Mouse (Mus musculus) spleen, adult 12 weeks (tissue): ENCODE measurements around the gene Bfsp2.
"Not testable (repeated sequence)": the region's sequence is repeated elsewhere in the genome, so short reads cannot be mapped to it uniquely, and the experiment has no call there.

Source experiments
- DNase-seq: peaks from one replicate; pipeline ENCODE4 v3.0.0; 2022; ENCODE audit warnings: low spot score

The Bfsp2 gene

GRCm38 (mm10) chr9:103430431-103431220 lies 49.6 kb downstream of the Bfsp2 start:
- no peak for DNase-seq

DNA sequence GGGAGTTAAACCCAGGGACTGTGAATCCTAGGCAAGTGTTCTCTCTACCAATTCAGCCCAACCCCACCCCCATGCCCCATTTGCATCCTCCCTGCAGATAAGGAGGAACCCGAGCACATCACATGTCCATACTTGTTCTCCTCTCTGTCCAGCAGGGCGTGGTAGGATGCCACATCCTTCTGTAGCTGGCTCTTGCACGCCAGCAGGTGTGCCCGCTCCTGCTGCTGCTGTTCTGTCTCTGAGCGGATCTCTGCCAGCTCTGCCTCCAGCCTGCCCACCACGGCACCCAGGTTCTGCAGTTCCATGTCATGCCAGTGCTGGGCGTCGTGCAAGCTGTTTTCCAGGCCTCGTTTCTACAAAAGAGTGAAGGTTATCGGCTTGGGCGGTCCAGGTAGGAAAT lies 53.8 kb downstream of the Bfsp2 start:
- no peak for DNase-seq

- peak; percentile 31 for DNase-seq
Observed at GRCm38 (mm10) chr9:103424869-103425268, 55.4 kb downstream of the Bfsp2 start.

DNA sequence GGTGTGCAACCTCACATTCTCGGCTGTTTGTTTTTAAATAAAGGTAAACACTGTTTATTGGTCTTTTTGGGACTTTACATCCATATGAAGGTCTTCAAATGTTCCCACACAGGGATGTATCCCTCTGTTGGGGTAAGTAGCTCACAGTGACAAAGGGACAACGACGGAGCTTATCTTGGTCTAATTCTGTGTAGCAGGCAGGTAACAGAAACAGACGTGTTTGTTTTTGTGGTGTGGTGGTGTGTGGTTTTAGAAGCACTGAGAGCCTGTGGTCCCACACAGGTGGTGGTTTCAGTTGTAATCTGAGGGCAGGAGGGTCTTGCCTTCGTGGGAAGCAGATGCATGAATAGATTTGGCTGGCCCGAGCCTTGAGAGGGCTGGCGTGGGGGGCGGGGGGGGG lies 56.3 kb downstream of the Bfsp2 start:
- DNase-seq: no peak

GRCm38 (mm10) chr9:103423384-103423783 lies 56.8 kb downstream of the Bfsp2 start:
- no peak for DNase-seq

- DNase-seq: no peak
Observed at GRCm38 (mm10) chr9:103422847-103423246, 57.4 kb downstream of the Bfsp2 start.

DNA sequence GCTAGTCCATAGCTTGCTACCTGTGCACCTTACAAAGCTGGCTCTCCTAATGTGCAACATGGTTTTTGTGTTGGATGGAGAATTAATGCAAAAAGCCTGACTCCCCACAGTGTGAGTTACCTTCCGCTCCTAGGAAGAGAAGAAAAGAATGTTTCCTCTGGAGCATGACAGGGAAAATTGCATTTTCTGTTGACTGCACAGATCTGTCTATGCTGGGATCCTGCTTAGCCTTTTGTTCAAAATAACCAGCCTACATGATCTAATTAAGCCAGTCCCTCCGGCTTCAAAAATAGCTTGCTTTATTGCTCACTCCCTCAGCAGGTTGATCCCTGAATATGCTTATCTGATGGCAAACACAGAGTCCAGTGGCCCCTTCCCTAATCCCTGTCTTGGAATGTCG lies 59.4 kb downstream of the Bfsp2 start:
- no peak for DNase-seq

- DNase-seq: no peak
Observed at GRCm38 (mm10) chr9:103418786-103419185, 61.4 kb downstream of the Bfsp2 start.

DNA sequence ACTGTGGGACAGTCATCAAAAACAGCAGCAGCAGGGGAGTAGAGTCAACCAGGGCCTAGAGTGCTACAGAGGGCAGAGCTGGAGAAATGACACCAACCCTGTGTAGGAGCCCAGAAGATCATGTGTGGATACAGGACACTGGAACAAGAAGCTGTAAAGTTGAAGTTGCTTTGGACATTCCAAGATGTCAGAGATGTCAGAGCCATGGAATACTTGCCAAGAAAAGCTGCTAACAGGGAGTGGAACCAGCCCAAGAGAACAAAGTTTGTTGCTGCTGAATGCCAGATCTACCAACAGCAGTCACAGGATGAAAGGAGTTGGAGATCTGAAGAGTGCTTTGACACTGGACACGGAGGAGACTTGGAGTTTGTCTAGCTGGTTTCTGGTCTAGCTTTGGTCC lies 62.0 kb downstream of the Bfsp2 start:
- DNase-seq: not testable (repeated sequence)

DNA sequence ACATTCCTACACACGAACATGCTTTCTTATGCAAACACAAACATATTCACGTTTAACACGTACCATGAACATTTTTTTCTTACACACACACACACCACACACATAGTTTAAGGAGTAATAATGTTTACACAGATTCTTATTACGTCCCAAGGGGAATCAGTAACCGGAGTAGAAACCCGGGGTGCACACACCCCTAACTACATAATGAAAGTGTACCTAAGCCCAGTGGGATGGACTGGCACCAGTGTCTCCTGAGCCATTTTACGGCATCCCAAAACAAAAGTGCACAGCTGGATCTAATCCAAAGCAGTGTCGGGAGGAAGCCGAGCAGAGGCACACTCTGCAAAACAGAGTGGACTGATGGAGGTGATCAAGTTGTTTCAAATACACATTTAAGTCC lies 66.8 kb downstream of the Bfsp2 start:
- DNase-seq: no peak

- no peak for DNase-seq
Observed at GRCm38 (mm10) chr9:103409119-103409518, 71.1 kb downstream of the Bfsp2 start.

DNA sequence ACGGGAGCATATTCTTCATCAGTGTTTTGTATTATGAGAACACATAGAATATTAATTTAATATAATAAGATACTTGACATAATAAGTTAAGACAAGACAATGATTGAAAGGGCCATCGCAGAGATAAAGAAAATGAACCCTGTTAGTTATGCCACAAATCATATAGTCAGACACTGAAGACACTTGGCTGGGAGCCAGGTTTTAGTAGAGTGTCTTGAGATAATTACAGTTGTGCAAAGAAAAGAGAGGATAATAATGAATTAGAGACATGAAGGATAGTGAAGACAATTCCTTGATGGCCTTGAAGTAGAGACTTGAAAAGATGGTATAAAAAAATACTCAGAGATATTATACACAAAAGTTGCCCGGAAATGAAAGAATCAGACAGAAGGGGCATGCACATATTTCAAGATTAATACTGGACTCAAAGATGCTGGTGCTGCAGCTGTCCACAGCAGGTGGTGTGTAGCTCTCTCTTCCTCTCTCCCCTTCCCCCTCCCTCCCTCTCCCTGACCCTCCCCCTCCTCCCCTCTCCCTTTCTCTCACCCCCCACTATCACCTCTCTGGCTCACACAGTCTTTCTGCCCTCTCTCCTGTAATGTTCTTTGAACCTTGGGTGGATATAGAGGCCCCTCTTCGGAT lies 72.0 kb downstream of the Bfsp2 start:
- no peak for DNase-seq

- DNase-seq: no peak
Observed at GRCm38 (mm10) chr9:103403331-103403973, 76.8 kb downstream of the Bfsp2 start.

DNA sequence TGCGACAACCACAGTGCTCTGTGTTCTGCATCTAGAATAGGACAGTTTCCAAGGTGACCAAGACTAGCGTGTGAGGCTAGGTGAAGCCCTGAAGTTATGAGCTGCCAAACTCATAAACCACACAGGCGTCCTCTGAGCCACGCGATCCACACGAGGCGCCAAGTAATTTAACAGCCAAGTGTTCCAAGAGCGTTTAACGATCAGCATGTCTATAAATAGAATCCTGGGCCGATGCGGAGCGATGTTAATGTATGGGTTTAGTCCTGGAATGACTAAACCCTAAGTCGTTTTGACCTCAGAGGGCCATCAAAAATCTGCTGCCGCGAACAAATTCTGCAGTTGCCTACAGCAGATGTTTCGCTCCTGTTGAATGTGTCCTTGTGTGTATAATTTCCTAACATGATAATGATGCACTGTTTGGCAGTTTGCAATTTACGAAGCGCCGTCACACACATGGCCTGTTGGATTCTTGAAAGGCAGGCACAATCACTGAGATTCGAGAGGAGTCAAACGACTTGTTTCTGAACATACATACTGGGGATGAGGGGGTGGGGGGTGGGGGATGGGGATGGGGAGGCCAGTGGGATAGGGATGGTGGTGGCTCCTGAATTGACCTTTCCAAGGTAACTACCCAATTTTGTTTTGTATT lies 81.6 kb downstream of the Bfsp2 start:
- DNase-seq: no peak

GRCm38 (mm10) chr9:103393256-103393655 lies 87.0 kb downstream of the Bfsp2 start:
- no peak for DNase-seq

GRCm38 (mm10) chr9:103391796-103392372 lies 88.3 kb downstream of the Bfsp2 start:
- DNase-seq: no peak

DNA sequence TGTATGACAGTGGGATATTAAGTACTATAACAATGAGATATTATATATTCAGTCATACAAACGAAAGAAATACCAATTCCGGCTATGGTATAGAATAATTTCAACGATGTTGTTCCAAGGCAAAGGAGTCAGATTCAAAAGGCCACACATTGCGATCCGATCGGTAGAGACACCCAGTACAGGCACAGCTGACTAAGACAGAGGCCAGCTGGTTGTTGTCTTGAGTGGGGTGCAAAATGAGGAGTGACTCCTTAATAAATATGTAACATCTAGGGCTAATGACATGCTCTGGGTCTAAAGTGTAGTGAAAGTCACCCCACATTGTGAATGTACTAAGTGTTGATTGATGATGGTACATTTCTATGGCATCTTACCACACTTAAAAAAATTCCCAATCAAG lies 91.0 kb downstream of the Bfsp2 start:
- no peak for DNase-seq

DNA sequence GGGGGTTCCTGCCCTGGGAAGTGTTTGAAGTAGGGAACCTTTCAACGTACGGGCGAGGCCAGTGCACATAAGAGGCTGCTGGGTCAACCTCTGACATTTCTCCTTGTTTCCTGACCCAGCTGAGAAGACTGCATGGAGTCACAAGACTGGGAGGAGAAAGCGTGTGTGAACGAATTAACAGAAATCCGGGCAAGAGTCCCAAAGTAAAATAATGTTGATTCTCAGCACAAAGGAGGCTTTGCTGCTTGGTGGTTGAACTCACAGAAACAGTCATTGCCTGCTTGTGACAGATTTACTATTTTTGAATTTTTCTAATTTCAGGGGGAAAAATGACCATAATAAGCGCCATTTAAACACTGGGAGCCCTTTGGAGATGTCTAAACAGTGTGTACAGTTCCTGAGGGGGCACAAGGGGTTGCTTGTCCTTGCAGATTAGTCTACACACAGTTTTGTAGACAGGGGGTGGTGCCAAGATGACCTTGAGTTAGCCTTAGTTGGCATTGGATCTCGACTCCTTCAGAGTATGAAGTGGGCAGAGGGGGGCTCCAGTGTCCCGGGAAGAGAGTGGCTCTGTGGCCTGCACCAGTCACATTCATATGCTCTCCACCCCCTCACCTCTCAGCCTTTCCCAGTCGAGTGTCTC lies 93.1 kb downstream of the Bfsp2 start:
- no peak for DNase-seq

DNA sequence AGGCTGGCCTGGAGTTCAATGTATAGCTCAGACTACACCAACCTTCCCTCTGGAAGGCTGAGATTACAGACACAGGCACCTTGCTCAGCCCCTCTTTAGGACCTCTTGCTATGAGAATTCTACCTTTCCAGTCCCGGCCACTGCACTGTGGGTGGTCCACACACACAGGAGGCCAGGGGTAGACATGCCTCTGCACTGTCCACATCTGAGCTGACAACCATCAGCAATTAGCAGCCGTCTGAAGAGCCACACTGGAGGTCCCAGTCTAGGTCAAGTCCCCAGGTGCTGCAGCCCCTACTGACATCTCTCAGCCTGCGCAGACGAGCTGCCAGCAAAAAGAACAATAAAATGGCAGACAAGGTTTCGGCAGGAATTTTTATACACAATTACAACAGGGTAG lies 93.6 kb downstream of the Bfsp2 start:
- no peak for DNase-seq

- DNase-seq: no peak
Observed at GRCm38 (mm10) chr9:103385600-103385999, 94.6 kb downstream of the Bfsp2 start.

GRCm38 (mm10) chr9:103384141-103384796 lies 96.0 kb downstream of the Bfsp2 start:
- no peak for DNase-seq
